Mouse (Mus musculus) ES-E14 (cell line): ENCODE results near the gene Bhlhe41. TPM values are rescaled to one million over a fixed set of nuclear protein-coding genes. Genes with fewer than 3 reads are reported as not detected.

ENCODE experiments used
- DNase-seq: peaks from one replicate; pipeline ENCODE4 v3.0.0-alpha.2; 2013; ENCODE audit warnings: low read depth, low spot score
- H3K27ac ChIP-seq: 2 replicates; pipeline ENCODE4 v1.5.1; 2012; ENCODE audit warnings: low read depth, mild to moderate bottlenecking, low read length, moderate library complexity, mixed read lengths; ENCODE audit not compliant: poor library complexity, insufficient read depth, severe bottlenecking
- H3K36me3 ChIP-seq: 2 replicates; pipeline ENCODE4 v1.6.1; 2012; ENCODE audit warnings: mild to moderate bottlenecking, low read length, moderate library complexity, mixed read lengths; ENCODE audit not compliant: control insufficient read depth, poor library complexity, insufficient read depth, severe bottlenecking
- H3K4me1 ChIP-seq, 2 experiments: fragments of 150-350 bp in 1 of 2; sonication (generic) in 1 of 2; 2 replicates each; pipeline ENCODE4 v1.6.1; 2012; ENCODE audit warnings: low read length in 2 of 2, mild to moderate bottlenecking in 1 of 2, mixed read lengths in 1 of 2; ENCODE audit not compliant: control insufficient read depth in 2 of 2, insufficient read depth in 2 of 2, poor library complexity in 1 of 2
- H3K4me3 ChIP-seq, 2 experiments: fragments of 150-350 bp in 1 of 2; sonication (generic) in 1 of 2; 2 replicates each; pipeline ENCODE4 v1.5.1; 2012; ENCODE audit warnings: low read length in 2 of 2, low read depth in 1 of 2, mild to moderate bottlenecking in 1 of 2, mixed read lengths in 1 of 2; ENCODE audit not compliant: insufficient read depth in 1 of 2, poor library complexity in 1 of 2, severe bottlenecking in 1 of 2
- H3K9ac ChIP-seq: 2 replicates; pipeline ENCODE4 v1.6.1; 2012; ENCODE audit warnings: low read depth, mild to moderate bottlenecking, low read length, mixed read lengths; ENCODE audit not compliant: poor library complexity, insufficient read depth, severe bottlenecking
- H3K9me3 ChIP-seq: fragments of 150-350 bp; sonication (generic); 2 replicates; pipeline ENCODE4 v1.6.1; 2012; ENCODE audit warnings: low read depth, mild to moderate bottlenecking, low read length; ENCODE audit not compliant: control insufficient read depth, insufficient read depth
- CHD2 ChIP-seq: IDR thresholded peaks from 2 replicates; pipeline ENCODE4 v1.6.1; 2014; ENCODE audit warnings: mild to moderate bottlenecking, low read depth, low read length, inconsistent platforms
- HCFC1 ChIP-seq: IDR thresholded peaks from 2 replicates; pipeline ENCODE4 v1.6.1; 2012; ENCODE audit warnings: low read length, inconsistent platforms, borderline replicate concordance; ENCODE audit not compliant: insufficient read depth
- MAFK ChIP-seq: IDR thresholded peaks from 2 replicates; pipeline ENCODE4 v1.6.1; 2014; ENCODE audit warnings: mild to moderate bottlenecking, low read depth, low read length, inconsistent platforms; ENCODE audit not compliant: insufficient read depth
- ZC3H11A ChIP-seq: IDR thresholded peaks from 2 replicates; pipeline ENCODE4 v1.6.1; 2012; ENCODE audit warnings: low read depth, mild to moderate bottlenecking, inconsistent platforms, low read length, borderline replicate concordance
- ZNF384 ChIP-seq: IDR thresholded peaks from 2 replicates; pipeline ENCODE4 v1.6.1; 2012; ENCODE audit warnings: low read depth, low read length, inconsistent platforms
- in situ Hi-C, 2 experiments: fragments of 600-800 bp; cut with MboI; formaldehyde crosslinking; loops; one replicate each; pipeline ENCODE4 v1.15.1; 2025; ENCODE audit warnings: low sequenced_read_pairs in 2 of 2, inconsistent platforms in 1 of 2; ENCODE audit not compliant: unreplicated experiment in 2 of 2
- total RNA-seq: library from RNA; depleted of rRNA; stranded (reverse); fragments of 300-350 nt; gene quantifications from 2 replicates; pipeline ENCODE4 v1.2.3, GENCODE M21; 2012; rRNA removed

Gene Bhlhe41
- total RNA-seq: 0.16 and 0.54 TPM in 2 replicates

DNA sequence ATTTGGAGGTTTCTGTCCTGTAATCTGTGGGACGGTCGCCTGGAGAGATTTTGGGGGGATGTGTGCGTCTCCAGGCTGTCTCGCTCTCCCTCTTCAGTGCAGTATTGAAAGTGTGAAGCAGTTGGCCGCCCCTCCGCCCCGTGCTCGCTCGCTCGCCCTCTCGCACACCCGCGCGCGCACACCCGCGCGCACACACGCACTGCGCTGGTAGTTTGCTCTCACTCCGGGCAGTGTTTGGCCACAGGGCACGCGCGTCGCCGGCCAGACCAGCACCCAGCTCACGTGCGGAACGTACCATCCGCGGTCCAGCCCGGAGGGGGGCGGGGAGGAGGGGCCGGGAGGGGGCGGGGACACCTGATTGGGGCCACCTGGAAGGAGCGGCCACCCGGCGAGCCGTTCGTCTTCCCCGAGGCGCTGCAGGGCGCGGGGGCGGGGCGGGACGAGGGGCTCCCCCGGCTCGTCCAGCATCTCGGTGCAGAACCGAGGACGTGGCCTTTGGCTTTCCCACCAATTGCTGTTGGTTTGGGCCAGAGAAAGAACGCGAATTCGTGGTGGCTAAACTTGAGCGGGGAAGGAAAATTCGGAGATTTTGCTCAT, at the start of gene Bhlhe41:
TSS of gene Bhlhe41 (minus strand) at position 270 of the 597 bp plus-strand sequence.
- H3K36me3 ChIP-seq: no peaks in the 10 kb centered on the region
- in situ Hi-C loops: no loop called here
- no peak within 1 kb of the TSS for H3K27ac ChIP-seq
- H3K4me3 ChIP-seq: peak within 1 kb of the TSS; percentile 44 to 69
- H3K9ac ChIP-seq: peak within 1 kb of the TSS; percentile 37; the same call in 1 of the 2 replicates
- DNase-seq: peak; percentile 40
- H3K4me1 ChIP-seq: no peaks in the 10 kb centered on the region; a peak in 1 of 4 replicates
- TF ChIP-seq ZC3H11A (no peak), CHD2 (no peak), ZNF384 (no peak), MAFK (no peak)
- H3K9me3 ChIP-seq: no peaks in the 10 kb centered on the region

DNA sequence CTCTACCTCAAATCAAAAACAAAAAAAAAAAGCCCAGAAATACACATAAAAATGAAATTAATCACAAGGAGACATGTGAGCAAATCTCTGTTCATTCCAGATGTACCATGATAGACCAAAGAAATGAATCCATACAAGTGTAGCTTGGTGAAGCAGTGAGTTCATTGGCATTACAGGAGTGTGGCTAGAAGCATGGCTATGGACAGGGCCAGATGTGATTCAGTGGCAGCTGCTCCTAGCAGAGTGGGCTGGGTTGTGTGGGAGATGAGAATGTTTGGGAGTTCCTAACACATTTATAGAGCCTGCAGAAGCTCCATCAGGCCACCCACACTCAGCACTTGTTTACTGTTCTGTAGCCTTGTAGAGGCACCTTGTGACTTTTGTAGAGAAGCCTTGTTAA, 46.9 kb upstream of the Bhlhe41 start:
- Histone ChIP-seq H3K27ac (no peak overlapping the region), H3K4me1 (no peaks in the 10 kb centered on the region), H3K9me3 (no peaks in the 10 kb centered on the region), H3K4me3 (no peak overlapping the region), H3K9ac (no peak overlapping the region), H3K36me3 (no peaks in the 10 kb centered on the region)
- in situ Hi-C loops: no loop called here
- TF ChIP-seq CHD2 (no peak), HCFC1 (no peak), ZC3H11A (no peak), ZNF384 (no peak), MAFK (no peak)
- no peak for DNase-seq

DNA sequence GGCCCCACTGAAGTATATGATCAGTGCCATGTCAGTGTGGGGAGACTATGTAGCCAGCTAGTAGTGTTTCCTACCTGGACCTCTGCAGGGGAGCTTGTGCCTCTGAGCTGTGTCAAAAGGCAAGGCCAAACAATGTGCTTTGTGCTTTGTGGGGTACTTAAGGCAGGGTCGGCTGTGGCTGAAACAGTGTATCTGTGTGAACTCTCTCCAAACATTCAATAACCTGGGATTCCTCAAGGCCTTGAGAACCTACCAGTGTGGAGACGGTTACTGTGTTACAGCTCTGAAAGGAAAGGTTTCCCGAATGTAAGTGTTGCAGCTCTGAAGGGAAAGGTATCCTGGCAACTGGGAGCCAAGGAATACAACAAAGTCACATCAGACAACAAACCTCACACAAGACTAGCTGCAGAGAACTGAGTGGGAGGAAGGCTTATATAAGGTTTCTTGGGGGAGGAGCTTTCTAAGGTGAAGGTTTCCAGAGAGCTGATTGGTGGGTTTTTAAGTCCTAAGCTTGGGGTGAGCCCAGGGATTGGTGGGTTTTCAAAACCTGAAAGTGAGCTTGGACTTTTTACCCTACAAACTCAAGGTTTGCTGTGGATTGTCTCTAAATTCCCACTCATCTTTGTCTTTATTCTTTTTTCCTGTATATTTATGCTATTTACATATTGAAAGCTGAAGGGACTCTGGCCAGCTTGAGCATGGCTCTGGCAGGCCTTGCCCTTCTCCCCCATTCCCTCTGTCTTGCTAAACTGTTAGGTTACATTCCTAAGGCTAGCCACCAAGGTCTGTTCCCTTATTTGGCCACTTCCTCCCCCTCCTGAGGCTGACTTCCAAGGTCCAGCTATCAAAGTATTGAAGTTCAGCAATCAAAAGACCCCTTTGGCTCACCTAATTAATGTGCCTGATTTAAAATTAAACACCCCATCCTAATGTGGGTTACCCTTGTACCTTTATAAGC, 45.4 kb upstream of the Bhlhe41 start:
- in situ Hi-C loops: no loop called here
- H3K4me1 ChIP-seq: no peaks in the 10 kb centered on the region
- H3K4me3 ChIP-seq: no peak overlapping the region
- TF ChIP-seq CHD2: no peak
- no peak for TF ChIP-seq ZNF384
- no peak for TF ChIP-seq HCFC1
- no peak for TF ChIP-seq ZC3H11A
- TF ChIP-seq MAFK: no peak
- H3K9me3 ChIP-seq: no peaks in the 10 kb centered on the region
- H3K9ac ChIP-seq: no peak overlapping the region
- no peak for DNase-seq
- no peak overlapping the region for H3K27ac ChIP-seq
- H3K36me3 ChIP-seq: no peaks in the 10 kb centered on the region

DNA sequence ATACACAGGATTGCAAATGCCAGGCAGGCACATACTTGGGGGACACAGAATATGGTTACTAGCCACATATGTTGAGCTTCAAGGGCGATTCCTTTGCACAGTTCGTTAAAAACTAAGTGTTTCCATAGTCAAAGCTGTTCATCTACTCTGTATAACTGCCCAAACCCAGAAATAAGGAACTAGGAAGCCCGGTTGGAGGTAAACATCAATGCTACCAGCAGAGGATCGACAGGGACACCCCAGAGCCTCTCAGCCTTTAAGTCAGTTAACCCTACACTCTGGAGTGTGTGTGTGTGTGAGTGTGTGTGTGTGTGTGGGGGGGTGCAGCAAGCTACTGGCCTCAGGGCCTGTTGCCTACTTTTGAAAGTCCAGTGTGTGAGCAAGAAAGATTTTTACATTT, 44.6 kb upstream of the Bhlhe41 start:
- no peak for DNase-seq

More for the DNA sequence above, 44.6 kb upstream of the Bhlhe41 start:
- TF ChIP-seq ZC3H11A: no peak
- Histone ChIP-seq H3K9ac (no peak overlapping the region), H3K27ac (no peak overlapping the region), H3K9me3 (no peaks in the 10 kb centered on the region), H3K4me3 (no peak overlapping the region), H3K4me1 (no peaks in the 10 kb centered on the region), H3K36me3 (no peaks in the 10 kb centered on the region)
- in situ Hi-C loops: no loop called here
